Mouse (Mus musculus): ENCODE measurements around the gene Fsd2.

DNA sequence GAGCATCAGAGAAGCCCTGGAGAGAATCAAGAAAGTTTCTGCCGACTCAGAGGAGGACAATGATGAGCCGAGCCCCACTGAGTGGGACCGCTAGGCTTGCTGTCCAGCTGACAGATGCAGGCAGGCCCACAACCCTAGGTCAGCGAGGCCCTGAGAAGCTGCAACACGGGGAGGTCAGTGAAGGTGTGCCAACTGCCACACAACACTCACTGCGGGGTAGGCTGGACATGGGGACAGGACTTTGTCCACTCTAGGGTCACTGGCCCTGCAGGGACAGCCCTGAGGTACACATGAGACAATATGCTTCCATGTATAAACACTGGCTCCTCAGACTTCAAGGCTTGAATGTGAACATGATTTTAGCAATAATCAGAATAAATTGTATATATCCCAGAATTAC is 29.3 kb upstream of the Fsd2 start:
- TF ChIP-seq CTCF (IDR thresholded peaks at IDR 0.05; ENCODE audit: control insufficient read depth, insufficient read depth, insufficient replicate concordance, low read depth, low read length) (no peak), POLR2A (IDR thresholded peaks at IDR 0.05; ENCODE audit: control insufficient read depth, low read depth, low read length) (no peak)
